Mouse (Mus musculus): Measurements from ENCODE around the gene B3gnt3. TPM values are rescaled to one million over a fixed set of nuclear protein-coding genes. Genes with fewer than 3 reads are reported as not detected.
A peak's percentile ranks its signal among the peaks of the same experiment; 100 is the strongest.

The B3gnt3 gene
- polyA plus RNA-seq, 1 experiment = not detected

DNA sequence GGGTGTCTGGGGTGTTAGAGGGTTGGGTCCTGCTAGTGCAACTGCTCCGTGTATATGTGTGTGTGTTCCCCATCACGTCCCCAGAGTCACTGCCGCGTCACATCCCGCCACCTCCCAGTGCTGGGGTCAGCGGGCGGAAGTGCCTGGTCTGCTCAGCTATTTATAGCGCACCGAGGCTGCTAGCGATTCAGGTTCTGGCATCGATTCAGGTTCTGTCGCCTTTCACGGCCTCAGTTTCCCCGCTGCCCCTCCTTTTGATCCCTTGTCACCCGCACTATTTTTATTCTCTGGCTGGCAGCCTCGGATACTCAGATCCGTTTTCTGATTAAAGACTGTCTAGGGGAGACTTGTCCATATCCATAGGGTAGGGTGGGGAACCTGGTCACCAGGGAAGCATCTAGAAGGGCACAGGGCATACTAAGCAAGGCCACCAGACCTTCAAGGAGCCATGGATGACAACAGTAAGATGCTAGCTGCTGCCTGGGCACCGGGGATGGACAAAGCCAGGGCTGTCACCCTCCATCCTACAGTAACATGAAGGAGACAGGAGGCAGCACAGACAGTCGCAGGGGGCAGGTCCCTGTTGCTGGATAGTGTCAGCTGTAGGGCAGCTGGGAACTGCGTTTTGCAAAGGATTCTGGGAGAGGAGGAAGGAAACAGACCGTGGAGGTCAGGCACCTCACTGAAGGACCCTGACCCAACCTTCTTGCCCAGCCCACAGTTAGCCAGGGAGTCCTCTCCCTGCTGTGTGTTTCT is 33.2 kb downstream of the B3gnt3 start:
- H3K4me1 ChIP-seq (ENCODE audit: control insufficient read depth, insufficient read depth, low read length) = peaks cover 39% of the 10 kb centered on the region
- peak overlapping the region; percentile 24 for H3K4me3 ChIP-seq (ENCODE audit: insufficient read depth, low read depth, low read length)
- WGBS = 1% methylated on average over 21 of the region's 21 CpGs
- TF ChIP-seq POLR2A (IDR thresholded peaks at IDR 0.05; ENCODE audit: insufficient read depth, low read depth, low read length) (no peak), CTCF (IDR thresholded peaks at IDR 0.05; ENCODE audit: insufficient read depth, low read depth, low read length) (no peak)
- peak overlapping the region; percentile 76 for H3K27ac ChIP-seq (ENCODE audit: insufficient read depth, low read depth, low read length)

DNA sequence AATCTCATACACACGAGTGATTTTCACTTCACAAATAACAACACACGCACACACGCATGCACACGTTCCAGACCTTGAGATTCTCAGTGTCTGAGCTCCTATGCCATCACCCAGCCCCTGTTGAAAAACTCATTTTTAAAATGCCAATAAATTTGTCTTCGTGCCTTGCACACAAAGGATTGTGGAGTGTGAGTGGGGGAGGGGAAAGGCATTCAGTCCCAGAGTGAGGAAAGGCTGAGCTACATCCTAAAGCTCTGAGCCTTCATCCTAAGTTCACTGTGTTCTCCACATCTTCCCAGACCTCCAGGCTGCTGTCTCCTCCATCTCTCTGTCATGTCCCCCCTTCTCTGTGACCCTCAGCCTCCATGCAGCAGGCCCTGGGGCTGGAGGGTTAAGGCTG is 34.3 kb downstream of the B3gnt3 start:
- Histone ChIP-seq H3K4me1 (ENCODE audit: control insufficient read depth, insufficient read depth, low read length) (peaks cover 39% of the 10 kb centered on the region), H3K27ac (ENCODE audit: insufficient read depth, low read depth, low read length) (peak overlapping the region; percentile 47; the same call in 1 of the 2 replicates), H3K4me3 (ENCODE audit: insufficient read depth, low read depth, low read length) (no peak overlapping the region)
- 27% methylated on average over 5 of the region's 5 CpGs for WGBS
- no peak for TF ChIP-seq CTCF (IDR thresholded peaks at IDR 0.05; ENCODE audit: insufficient read depth, low read depth, low read length)
- no peak for TF ChIP-seq POLR2A (IDR thresholded peaks at IDR 0.05; ENCODE audit: insufficient read depth, low read depth, low read length)

DNA sequence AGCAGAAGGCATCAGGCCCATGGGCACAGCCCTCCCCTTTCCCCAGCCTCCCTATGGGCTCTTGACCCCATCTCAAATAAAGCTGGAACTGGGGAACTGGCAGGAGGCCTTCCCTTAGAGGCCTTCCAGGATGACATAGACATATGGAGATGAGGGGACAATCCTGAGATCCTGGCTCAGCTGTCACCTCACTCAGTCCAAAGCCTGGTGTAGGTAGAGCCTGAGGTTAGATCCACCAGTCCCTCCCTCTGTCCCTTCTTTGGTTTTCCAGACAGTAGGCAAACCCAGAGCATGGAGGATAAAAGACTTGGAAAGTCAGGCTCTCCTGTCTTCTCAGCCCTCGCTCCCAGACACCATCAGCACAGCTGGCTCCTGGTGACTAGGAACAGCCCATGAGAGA is 34.7 kb downstream of the B3gnt3 start:
- WGBS = 21% methylated on average over 1 of the region's 1 CpGs
- peaks cover 39% of the 10 kb centered on the region for H3K4me1 ChIP-seq (ENCODE audit: control insufficient read depth, insufficient read depth, low read length)
- TF ChIP-seq CTCF (IDR thresholded peaks at IDR 0.05; ENCODE audit: insufficient read depth, low read depth, low read length) (no peak), POLR2A (IDR thresholded peaks at IDR 0.05; ENCODE audit: insufficient read depth, low read depth, low read length) (no peak)
- H3K4me3 ChIP-seq (ENCODE audit: insufficient read depth, low read depth, low read length) = no peak overlapping the region
- H3K27ac ChIP-seq (ENCODE audit: insufficient read depth, low read depth, low read length) = peak overlapping the region; percentile 47; the same call in 1 of the 2 replicates

DNA sequence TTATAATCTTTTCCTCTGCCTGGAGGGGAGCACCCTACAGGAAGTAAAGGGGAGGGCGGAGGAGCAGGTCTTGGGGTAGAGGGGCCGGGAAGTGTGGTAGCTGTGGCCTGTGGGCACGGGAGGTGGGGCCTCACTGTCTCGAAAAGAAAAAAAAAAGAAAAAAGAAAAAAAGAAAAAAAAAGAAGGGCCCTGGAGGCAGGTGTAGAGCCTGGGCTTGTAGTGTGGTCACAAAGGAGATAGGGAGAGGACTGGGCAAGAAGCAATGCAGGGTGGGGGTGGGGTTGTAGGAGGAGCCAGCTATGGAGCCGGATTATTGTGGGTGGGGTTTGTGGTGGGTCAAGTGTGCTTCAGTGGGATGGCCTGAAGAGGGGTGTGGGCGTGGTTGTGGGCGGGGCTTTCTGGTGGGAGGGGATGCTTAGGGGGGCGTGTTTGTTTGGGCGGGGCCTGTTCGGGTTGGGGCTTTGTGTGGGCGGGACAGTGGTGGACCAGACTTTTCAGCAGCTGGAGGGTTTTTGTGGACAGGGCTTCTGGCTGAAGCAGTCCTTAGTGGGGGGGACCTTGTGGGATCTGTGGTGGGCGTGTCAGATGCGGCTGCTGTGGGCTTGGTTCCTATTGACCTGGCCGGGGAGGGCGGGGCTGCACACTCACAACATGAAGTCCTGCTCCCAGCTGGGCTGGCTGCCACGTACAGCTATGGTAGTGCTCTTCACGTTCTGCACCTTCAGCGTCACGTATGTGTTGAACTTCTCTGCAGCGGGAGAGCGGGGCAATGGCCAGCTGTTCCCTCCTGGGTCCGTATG is 36.1 kb downstream of the B3gnt3 start:
- Histone ChIP-seq H3K27ac (ENCODE audit: insufficient read depth, low read depth, low read length) (no peak overlapping the region), H3K4me1 (ENCODE audit: control insufficient read depth, insufficient read depth, low read length) (peaks cover 39% of the 10 kb centered on the region), H3K4me3 (ENCODE audit: insufficient read depth, low read depth, low read length) (no peak overlapping the region)
- WGBS = 23% methylated on average over 22 of the region's 22 CpGs
- TF ChIP-seq POLR2A (IDR thresholded peaks at IDR 0.05; ENCODE audit: insufficient read depth, low read depth, low read length) (no peak), CTCF (IDR thresholded peaks at IDR 0.05; ENCODE audit: insufficient read depth, low read depth, low read length) (no peak)

DNA sequence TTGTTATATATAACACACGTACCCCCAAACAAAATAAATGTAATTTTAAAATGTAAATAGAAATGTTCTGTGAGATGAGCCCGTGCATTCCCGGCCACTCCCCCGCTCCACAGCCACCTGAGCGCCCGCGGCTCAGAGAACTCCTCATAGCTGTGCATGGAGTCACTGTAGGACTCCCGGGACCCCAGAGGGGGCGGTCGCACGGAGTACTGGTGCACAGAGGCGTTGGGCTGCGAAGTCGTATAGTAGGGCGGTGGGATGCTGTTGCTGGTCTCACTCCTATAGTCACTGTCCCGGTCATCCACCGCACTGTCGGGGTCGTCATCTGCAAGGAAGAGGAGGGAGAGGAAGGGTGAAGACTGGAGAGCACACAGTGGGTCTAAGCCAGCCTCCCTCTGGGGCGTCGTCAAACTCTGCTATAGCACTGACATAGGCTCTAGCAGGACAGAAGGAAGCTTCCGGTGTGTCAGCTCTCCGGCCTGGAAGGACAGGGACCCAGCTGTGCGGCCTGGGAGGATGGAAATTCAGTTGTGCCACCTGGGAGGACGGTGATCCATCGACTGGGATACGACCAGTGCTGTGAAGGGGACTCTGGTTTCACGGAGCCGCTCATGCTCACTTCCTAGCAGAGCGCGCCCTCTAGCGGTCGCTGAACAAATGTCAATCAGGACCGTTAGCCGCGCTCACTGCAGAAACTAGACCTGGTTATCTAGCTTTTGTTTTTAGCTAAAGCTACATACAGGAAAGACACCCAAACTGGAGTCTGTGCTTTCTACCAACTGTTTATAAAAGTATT is 41.1 kb downstream of the B3gnt3 start:
- 18% methylated on average over 36 of the region's 36 CpGs for whole genome bisulfite sequencing
- H3K4me1 ChIP-seq (ENCODE audit: control insufficient read depth, insufficient read depth, low read length) = peaks cover 1% of the 10 kb centered on the region; the same call in 1 of the 2 replicates
- TF ChIP-seq POLR2A (IDR thresholded peaks at IDR 0.05; ENCODE audit: insufficient read depth, low read depth, low read length) (no peak), CTCF (IDR thresholded peaks at IDR 0.05; ENCODE audit: insufficient read depth, low read depth, low read length) (peak; percentile 87)
- H3K27ac ChIP-seq (ENCODE audit: insufficient read depth, low read depth, low read length) = no peak overlapping the region
- no peak overlapping the region for H3K4me3 ChIP-seq (ENCODE audit: insufficient read depth, low read depth, low read length)

DNA sequence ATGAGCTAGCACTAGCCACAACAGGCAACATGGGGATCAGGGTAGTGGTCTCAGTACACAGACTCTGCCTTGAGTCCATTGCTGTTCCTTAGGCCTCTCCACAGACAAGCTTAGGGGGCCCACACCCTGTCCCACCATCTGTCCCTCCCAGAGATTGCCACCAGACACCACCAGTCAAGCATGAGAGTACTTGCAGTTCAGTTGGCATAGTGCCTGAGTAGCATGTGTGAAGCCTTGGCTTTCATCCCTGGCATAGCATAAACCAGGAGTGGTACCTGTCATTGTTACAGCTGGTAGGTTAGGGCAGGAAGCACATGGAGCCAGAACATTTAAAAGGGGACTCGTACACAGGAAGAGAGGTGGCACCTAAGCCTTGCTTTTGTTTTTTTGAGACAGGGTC is 41.8 kb downstream of the B3gnt3 start:
- Histone ChIP-seq H3K4me3 (ENCODE audit: insufficient read depth, low read depth, low read length) (no peak overlapping the region), H3K27ac (ENCODE audit: insufficient read depth, low read depth, low read length) (no peak overlapping the region), H3K4me1 (ENCODE audit: control insufficient read depth, insufficient read depth, low read length) (no peaks in the 10 kb centered on the region)
- TF ChIP-seq POLR2A (IDR thresholded peaks at IDR 0.05; ENCODE audit: insufficient read depth, low read depth, low read length) (no peak), CTCF (IDR thresholded peaks at IDR 0.05; ENCODE audit: insufficient read depth, low read depth, low read length) (no peak)
- WGBS = 65% methylated on average over 1 of the region's 1 CpGs

DNA sequence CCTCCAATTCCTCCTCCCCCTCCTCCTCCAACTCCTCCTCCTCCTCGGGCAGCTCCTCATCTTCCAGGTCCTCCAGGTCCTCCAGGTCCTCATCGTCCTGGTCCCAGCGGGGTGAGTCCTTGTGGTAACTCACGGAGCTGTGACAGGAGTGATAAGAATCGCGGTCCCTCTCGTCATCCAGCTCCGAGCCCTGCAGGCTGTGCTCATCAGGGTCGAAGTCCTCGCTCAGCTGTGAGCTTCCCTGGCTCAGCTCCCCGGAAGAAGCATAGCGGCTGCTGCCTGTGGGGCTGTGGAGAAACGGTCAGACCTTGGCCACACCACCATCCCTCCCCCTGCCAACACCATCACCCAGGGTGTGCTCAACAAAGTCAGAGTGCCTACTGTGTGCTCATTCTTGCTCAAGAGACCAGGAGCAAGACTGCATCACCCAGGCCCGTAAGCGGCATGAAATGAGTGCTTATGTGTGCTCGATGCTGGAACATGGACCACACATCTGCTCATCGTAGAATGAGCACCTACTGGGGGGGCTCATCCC is 43.0 kb downstream of the B3gnt3 start:
- Histone ChIP-seq H3K4me1 (ENCODE audit: control insufficient read depth, insufficient read depth, low read length) (no peaks in the 10 kb centered on the region), H3K27ac (ENCODE audit: insufficient read depth, low read depth, low read length) (no peak overlapping the region), H3K4me3 (ENCODE audit: insufficient read depth, low read depth, low read length) (no peak overlapping the region)
- TF ChIP-seq CTCF (IDR thresholded peaks at IDR 0.05; ENCODE audit: insufficient read depth, low read depth, low read length) (no peak), POLR2A (IDR thresholded peaks at IDR 0.05; ENCODE audit: insufficient read depth, low read depth, low read length) (no peak)
- WGBS = 47% methylated on average over 17 of the region's 17 CpGs

DNA sequence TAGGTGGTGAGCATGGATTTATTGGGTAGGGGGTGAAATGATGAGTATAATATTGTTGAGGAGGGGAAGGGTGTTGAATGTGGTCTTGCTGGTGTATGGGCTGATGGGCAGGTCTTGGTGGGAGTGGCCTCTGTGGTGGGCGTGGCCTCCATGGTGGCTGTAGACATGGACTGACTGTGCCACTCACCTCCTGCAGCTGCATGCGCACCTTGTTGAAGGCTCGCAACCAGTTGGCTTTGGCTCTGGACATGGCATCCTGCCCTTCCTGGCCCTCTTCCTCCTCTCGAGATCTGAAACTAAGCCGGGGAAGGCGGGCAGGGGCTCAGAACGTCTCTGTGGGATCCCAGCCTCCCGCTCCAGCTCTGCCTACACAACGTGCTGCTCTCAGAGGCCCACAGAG is 43.8 kb downstream of the B3gnt3 start:
- TF ChIP-seq CTCF (IDR thresholded peaks at IDR 0.05; ENCODE audit: insufficient read depth, low read depth, low read length) (no peak), POLR2A (IDR thresholded peaks at IDR 0.05; ENCODE audit: insufficient read depth, low read depth, low read length) (no peak)
- no peak overlapping the region for H3K4me3 ChIP-seq (ENCODE audit: insufficient read depth, low read depth, low read length)
- H3K27ac ChIP-seq (ENCODE audit: insufficient read depth, low read depth, low read length) = no peak overlapping the region
- WGBS = 40% methylated on average over 9 of the region's 9 CpGs
- H3K4me1 ChIP-seq (ENCODE audit: control insufficient read depth, insufficient read depth, low read length) = no peaks in the 10 kb centered on the region
